Mouse (Mus musculus): ENCODE measurements around the gene Cldn6.

- peak; percentile 86 for TF ChIP-seq POLR2A (IDR thresholded peaks at IDR 0.05; ENCODE audit: low read depth, low read length)
- TF ChIP-seq EP300 (IDR thresholded peaks at IDR 0.05; ENCODE audit: low read length): no peak
- TF ChIP-seq E2F4 (IDR thresholded peaks at IDR 0.05; ENCODE audit: insufficient replicate concordance, low read depth, low read length): 0 out of 2 replicates have a peak, but pooled peaks have one; percentile 76
- TF ChIP-seq CTCF (conservative IDR thresholded peaks at IDR 0.05 in 1 of 2, IDR thresholded peaks at IDR 0.05 in 1 of 2; ENCODE audit: low read depth in 2 of 2, low read length in 2 of 2): no peak
- TF ChIP-seq USF2 (conservative IDR thresholded peaks at IDR 0.05; ENCODE audit: low read depth, low read length): peak; percentile 73
- TF ChIP-seq TCF12 (IDR thresholded peaks at IDR 0.05; ENCODE audit: low read depth, low read length): peak; percentile 78
- peak; percentile 67; the same call in 1 of the 2 replicates for TF ChIP-seq POLR2AphosphoS2 (IDR thresholded peaks at IDR 0.05; ENCODE audit: low read depth, low read length)
- peak; percentile 91 for TF ChIP-seq MAX (IDR thresholded peaks at IDR 0.05; ENCODE audit: low read length)
- no peak for TF ChIP-seq ZC3H11A (IDR thresholded peaks at IDR 0.05; ENCODE audit: low read depth, low read length)
- TF ChIP-seq USF1 (IDR thresholded peaks at IDR 0.05; ENCODE audit: low read depth, low read length): peak; percentile 87
- TF ChIP-seq CHD2 (IDR thresholded peaks at IDR 0.05; ENCODE audit: low read length): peak; percentile 97
Observed at GRCm38 (mm10) chr17:23673424-23674073, 5.5 kb upstream of the Cldn6 start, which contains the start of the genes Hcfc1r1 and Thoc6.
